Mouse (Mus musculus) frontal cortex, adult (tissue): ENCODE results near the gene Zfp335.

ENCODE experiments used
- ATAC-seq: cut with Nextera tagmentation; 2 replicates; pipeline ENCODE4 v1.9.2; 2017; ENCODE audit warnings: mild to moderate bottlenecking, moderate library complexity, mixed read lengths; ENCODE audit not compliant: low TSS enrichment

The Zfp335 gene

DNA sequence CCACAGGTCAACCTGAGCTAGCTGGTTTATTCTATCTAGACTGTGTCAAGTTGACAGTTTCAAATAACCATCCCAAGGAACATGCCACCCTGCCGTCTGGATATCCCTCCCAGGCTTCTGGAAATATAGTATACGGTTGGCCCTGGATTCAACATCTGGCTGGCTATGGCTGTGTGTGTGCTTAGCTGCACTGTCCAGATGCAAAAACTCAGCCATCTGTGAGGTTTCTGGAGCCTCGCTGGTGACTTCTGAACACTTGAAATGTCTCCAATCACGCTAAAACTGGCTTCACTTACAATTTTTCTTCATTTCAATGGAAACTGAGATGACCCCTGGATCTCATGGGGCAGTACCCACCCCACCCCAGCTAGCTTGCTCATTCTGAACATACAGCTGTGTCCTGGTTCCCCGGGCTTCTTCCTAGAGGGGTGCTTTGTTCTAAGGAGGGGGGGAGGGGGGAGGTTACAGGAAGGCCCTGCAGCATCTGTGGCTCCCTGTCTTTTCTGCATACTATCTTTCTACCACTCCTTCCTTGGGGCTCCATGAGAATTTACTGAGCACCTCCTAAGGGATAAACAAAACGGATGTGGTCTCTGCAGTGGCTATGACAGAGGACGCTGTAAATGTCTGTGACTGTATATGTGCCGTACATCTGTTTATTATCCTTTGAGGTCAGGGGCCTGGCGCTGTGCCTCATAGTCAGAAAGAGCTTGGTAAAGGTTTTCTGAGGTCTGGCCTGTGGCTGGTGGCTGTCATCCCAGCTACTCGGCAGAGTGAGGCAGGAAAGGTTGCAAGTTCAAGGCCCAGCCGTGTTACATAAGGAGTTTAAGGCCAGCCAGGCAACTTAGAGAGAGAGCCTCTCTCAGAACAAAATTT, 19.4 kb upstream of the Zfp335 start:
- no peak for ATAC-seq

DNA sequence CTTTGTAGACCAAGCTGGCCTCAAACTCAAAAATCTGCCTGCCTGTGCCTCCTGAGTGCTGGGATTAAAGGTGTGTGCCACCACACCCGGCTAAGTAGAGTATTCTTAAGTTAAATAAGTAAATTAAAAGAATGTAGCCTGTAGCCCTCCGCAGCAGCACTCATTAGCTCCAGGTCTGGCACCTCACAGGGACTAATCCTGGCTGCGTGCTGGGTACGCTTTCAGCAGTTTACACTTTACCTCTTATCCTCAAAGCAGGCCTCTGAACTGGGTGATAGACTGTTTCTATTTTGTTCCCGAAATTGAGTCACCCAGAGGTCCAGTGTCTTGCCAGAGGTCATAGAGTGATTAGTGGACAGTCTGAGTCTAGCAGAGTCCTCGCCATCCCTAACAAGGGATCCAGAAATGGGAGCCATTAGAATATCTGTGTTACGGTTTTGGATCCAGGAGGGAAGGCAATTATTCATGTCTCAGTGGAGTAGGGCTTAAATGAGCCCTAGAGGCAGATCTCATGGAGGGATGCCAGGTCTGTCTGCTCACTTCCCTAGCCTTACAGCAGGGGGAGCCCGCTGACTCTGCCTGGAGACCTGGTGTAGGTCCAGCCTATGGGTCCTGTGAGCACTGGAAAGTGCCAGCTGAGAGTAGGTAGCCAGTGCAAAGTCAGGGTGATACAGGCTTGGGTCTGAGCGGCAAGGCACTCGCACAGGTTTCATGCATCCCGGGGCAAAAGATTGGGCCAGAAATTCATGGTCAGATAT, 12.7 kb upstream of the Zfp335 start:
- peak; percentile 84 for ATAC-seq

DNA sequence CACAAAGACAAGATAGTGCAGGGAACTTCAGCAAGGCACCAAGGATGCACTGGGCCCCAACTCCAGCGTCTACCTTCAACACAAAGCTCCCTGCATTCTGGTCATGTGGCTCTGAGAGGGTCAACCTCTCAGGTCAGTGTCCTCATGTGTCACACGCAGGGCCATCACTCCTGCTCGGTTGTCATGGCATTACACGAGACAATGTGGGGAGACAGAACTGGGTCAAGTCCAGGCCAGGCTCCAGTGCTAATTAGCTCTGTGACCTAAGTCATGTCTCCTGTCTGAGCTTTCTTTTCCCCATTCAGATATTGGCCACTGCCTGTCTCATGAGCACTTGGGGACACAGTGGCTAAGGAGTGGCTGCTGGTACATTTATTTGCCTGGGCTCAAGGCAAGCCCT, 11.7 kb upstream of the Zfp335 start:
- ATAC-seq = no peak

DNA sequence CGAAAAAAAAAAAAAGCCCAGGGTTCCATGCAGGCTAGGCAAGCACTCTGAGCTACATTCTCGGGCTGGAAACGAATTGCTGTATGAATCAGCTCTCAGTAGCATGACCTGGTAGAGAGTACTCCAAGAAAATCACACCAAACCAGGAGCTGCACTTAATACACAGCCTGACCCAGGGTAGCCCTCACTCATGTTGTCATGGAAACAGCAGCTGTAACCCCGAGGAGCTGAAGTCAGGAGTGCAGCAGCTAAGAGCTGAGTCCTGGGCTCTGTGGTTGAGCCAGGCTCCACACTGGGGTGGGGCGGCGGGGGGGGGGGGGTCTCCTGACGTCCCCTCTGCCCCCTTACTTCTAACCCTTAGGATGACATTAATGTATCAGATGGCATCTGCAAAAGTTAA, 10.4 kb upstream of the Zfp335 start:
- ATAC-seq = no peak

DNA sequence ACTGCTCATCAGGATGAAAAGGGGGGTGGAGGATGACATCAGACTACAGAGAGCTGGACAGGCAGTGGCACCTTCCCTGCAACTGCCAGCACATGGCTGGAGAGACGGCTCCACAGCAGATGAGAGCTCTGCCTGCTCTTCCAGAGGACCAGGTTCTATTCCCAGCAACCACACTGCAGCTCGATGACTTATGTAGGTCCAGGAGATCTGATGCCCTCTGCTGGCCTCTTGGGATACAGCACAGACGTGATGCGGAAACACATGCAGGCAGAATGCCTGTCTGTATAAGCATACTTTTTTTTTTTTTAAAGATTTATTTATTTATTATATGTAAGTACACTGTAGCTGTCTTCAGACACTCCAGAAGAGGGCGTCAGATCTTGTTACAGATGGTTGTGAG, 6.8 kb upstream of the Zfp335 start:
- no peak for ATAC-seq

DNA sequence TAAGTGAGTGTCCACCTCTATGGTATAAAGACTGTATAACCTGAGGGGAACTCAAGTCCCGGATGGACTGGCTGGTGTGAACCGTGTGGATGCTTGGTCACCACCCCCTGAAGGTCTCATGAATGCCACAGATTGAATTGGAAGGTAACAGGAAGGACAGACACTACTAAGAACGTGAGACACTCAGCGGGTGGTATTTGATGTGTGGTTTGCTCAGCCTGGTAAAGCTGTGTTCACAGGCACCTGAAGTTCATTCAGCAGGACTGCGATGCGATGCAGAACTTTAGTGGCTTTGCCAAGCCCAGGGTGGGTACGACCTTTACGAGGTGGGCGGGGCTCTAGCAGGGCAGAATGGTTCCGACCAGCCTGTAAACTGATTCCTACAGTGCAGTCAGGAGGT, 5.8 kb upstream of the Zfp335 start:
- ATAC-seq = no peak

DNA sequence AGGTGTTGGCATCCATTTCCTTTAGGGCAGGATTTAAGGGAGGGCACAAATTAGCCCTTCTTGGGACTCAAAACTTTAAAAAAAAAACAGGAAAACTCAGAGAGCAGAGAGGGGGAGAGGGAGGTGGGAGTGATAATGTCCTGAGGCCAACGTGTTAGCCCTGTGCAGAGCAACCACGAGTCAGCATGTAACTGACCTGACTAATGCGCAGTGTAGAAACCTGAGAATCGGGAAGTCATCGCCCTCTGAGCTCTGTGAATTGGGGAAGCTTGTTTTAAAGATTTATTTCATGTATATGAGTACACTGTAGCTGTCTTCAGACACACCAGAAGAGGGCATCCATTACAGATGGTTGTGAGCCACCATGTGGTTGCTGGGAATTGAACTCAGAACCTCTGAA, 5.3 kb upstream of the Zfp335 start:
- no peak for ATAC-seq

DNA sequence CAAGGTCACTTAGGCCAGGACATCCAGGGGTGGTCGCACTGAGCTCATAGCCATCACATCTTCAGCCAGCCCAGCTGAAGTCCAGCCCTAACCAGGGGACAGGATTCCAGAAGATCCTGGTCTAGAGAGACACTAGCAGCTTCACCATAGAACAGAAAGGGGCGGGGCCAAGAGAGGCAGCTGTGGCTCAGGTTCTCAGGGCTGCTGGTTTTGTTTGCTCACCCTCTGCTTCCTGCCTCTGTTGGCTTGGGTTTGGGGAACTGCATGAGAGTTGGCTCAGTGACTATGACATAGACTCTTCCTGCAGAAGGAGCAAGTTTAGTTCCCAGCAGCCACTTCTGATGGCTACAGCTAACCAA, 1.9 kb upstream of the Zfp335 start:
- no peak for ATAC-seq

DNA sequence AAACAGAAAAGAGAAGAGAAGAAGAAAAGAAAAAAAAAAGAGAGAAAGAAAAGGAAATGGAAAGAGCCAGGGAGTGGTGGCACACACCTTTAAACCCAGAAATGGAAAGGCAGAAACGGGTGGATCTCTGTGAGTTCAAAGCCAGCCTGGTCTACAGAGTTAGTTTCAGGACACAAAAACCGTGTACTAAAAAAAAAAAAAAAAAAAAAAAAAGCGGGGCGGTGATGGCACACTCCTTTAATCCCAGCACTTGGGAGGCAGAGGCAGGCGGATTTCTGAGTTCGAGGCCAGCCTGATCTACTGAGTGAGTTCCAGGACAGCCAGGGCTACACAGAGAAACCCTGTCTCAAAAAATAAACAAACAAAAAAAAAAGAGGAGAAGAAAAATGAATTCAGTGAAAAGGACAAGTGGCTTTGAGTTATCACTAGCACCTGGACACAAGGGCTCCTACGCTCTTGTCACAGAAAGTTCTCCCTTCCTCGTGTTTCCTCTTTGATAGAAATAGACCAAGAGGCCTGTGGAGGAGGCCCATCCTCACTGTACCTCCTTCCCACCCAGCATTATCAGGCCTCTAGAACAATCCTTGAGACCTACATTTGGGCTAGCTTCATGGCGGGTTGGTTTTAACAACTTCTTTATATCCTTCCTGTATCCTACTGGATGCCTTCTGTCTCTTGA, 1.3 kb upstream of the Zfp335 start:
- no peak for ATAC-seq

DNA sequence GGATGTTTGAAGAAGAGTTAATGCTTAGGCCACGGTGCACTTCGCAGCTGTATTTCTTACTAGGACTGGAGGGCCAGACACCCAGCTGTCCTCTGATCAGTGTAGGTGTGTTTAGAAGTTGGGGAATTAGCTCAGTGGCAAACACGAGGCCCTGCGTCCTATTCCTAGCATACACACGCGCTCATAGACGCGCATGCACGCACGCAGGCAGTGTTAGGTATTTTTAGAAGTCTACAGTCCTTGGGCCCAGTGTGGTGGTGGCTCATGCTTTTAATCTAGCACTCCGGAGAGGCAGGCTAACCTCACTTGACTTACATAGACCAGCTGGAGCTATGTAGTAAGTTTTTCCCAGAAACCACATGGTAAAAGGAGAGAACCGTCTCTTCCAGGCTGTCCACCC, 594 bp upstream of the Zfp335 start:
- ATAC-seq = peak; percentile 56

DNA sequence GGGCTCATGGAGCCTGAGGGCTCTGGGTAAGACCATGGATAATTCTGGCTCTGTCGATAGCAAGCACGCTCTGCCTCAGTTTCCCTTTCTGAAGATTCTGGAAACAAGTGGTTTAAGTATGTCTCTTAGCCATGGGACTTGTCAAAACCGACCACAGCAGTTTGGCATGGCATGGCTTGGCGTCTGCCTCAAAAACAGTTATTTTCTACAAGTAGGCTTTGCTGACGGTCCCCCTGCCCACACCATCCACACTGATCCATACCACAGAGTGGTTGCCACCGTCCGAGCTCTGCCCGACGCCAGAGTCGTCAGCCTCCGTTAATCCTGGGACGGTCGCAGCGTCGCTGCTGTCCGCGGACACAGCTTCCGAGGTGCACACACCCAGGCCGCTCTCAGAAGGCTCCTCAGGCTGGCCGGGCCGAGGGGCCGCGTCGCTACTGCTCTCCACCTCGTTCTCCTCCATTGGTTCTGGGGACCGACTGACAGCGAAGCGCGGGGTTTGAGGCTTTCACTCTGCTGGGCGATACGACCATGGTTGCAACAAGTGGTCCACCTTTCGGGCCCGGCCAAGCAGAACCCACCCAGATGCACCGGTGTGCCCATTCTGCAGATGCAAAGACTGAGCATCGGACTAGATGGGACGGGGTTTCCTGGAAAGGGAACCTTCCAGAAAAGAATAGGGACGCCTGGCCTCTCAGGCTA, 1.0 kb downstream of the Zfp335 start:
- 0 out of 2 replicates have a peak, but pooled peaks have one; percentile 4 for ATAC-seq

DNA sequence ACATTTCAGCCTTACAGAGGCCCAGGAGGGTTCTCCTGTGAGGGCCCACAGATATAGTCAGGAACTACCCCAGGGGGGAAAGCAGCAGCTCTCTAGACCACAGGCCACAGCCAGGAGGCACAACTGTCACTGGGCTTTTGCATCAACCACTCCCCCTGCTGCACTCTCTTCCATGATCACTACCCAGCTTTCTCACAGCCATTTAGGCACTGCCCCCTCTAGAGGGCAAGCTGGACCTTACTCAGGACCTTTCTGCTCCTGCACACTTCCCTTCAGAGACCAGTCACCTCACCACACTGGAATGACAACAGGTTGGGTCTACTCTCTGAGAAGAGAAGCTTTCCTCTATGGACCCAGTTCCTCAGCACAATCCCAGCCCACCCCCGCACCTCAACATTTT, 2.0 kb downstream of the Zfp335 start:
- ATAC-seq = no peak

DNA sequence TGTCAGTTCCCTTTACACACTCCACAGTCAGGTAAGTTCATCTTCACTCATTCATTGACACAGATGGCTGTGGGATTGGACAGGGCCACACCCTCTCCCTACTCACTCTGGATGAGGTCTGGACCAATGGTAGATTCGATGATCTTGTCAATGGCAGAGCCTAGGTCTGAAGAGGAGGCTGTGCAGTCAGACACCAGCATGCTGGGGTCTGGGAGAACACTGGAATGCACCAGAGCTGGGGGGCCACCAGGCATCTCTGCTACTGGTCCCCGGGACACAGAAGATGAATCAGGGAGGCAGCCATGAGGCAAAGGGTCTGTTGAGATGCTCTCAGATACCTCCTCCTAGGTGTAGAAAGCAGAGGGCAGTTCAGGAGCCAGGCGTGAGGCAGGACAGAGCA, 2.5 kb downstream of the Zfp335 start:
- ATAC-seq = no peak

DNA sequence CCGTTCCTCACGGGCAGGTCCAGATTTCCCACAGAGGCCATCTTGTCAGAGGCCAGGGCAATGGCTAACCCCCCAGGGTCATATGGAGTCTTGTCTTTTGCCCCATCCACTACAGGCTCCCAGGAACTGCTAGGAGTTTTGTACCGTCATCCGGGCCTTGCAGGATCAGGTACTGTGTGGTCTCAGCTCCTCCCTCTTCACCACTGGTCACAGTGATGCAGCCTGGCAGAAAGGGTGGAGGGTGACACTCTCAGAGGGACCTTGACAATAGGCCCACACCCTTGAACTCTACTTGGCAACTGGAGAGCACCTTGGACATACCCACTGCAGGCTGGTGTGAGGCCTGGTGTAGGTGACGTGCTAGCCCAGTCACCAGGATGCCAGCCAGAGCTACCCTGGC, 3.5 kb downstream of the Zfp335 start:
- no peak for ATAC-seq

DNA sequence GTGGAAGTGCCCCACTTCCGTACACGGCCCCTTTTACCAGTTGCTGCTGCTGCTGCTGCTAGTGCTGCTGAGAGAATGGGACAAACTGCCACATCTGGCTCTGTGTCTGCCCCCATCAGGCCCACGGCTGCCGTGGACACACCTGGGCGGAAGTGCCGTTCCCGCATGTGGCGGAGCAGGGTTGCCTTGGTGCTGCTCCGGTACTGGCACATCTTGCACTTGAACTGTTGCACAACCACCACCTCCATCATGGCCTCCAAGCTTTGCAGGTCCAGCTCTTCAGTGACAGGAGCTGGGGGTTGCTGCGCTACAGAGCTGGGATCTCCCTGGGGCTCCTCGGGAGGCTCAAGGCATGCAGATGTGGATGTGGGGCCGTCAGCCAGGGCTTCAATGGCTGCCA, 4.0 kb downstream of the Zfp335 start:
- ATAC-seq = no peak

DNA sequence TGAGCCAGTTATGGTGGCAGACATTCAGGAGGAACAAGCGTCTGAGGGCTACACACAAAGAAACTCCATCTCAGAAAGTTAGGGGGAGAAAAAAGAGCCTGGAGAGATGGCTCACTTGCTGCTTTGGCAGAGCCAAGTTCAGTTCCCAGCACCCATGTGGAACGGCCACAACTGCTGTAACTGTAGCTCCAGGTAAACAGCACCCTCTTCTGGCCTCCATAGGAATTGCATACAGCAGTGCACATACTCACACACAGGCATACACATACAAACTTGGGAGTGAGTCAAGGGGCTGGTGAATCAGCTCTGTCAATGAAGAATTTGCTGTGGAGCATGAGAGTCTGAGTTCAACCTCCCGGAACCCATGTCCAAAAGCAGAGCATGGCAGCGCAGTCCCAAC, 5.5 kb downstream of the Zfp335 start:
- ATAC-seq = no peak

DNA sequence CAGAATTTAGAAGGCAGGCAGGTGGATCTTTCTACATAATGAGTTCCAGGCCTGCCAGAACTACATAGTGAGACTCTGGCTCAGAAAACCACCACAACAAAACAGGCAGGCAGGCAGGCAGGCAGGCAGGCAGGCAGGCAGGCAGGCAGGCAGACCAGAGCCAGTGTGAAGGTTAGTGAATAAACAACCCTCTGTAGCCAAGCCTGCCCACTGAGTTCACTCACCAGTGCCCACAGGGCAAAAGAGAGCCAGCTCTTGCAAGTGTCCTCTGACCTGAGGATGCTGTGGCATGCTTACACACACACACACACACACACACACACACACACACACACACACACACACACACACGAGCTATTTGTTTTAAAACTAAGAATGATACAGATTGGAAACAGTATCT, 8.1 kb downstream of the Zfp335 start:
- ATAC-seq = no peak

DNA sequence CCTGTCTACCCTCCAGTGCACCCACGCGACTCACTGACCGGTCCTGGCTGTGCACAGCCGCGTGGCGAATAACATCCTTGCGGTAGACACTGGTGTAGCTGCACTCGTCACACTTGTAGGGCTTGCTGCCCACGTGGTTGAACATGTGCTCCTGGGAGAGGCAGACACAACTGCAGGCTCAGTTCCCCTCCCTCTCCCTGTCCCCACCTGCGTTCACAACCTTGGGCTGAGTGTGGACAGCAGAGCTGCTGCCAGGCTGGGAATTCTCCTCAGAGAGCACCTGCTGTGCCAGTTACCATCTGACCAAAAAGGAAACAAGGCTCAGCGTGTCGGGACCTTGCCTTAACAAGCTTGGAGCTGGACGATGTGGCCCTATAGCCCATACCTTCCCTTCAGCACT, 10.2 kb downstream of the Zfp335 start:
- ATAC-seq = no peak

DNA sequence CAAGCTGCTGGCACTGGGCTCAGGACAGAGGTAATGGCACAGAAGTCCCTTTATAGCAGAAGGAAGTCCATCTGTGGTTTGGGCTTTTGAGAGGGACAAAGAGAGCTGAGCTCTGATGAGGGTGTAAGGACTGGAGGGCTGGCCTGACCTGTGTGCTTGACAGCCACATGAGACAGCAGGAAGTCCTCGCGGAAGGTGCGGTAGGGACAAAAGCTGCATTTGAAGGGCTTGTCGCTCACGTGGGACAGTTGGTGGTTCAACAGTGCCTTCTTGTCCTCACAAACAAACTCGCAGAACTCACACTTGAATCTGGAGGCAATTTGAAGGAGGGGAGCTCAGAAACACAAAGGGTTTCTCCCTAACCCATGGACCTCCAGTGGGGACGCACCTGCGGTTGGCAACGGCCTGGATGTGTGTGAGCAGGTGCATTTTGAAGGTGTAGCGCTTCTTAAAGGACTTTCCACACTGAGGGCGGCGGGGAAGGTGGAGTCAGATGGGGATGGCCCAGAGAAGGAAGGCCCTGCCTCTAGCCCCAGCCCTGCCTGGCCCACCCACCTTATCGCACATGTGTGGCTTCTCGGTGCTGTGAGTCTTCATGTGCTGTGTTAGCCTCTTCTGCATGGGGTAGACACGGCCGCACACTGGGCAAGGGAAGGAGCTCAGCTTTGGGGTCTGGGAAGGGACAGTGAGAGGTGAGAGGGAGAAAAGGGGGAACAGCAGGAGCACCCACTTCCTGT, 11.7 kb downstream of the Zfp335 start:
- ATAC-seq = no peak

DNA sequence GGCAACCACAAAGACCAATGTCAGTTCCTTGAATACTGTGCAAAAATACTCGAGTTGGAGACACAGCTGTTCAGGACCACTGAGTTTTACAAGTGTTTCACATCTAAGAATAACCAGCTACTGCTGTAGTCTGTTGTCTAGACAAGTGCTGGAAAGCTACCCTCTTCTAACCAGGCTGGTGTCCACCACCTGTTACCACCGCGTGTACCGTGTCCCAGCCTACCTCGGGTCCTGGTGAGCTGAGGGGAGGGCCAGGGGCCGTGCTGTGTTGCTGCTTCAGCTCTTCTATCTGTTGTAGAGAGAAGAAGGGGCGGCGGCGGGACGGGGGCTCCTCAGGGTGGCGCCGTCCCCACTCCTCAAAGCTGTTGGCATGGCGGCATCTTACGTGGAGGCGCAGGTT, 12.5 kb downstream of the Zfp335 start:
- ATAC-seq = no peak

DNA sequence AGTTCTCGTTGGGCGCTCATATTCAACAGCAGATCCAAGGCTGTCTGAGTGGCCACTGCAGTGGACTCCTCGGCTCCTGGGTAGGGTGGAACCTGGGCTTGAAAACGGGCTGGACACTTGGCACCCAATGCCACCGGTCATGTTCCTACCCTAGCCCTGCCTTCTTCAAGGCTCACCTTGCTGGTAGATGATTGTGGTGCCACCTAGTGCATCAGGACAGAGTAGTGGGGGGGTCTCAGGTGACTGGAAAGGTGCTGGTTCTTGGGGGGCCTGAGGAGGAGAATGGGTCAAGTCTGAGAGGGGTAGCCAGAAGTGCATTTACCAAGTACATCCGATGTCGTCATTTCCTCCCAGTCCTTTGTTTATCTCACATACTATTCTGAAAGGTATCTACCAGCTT, 13.5 kb downstream of the Zfp335 start:
- no peak for ATAC-seq

DNA sequence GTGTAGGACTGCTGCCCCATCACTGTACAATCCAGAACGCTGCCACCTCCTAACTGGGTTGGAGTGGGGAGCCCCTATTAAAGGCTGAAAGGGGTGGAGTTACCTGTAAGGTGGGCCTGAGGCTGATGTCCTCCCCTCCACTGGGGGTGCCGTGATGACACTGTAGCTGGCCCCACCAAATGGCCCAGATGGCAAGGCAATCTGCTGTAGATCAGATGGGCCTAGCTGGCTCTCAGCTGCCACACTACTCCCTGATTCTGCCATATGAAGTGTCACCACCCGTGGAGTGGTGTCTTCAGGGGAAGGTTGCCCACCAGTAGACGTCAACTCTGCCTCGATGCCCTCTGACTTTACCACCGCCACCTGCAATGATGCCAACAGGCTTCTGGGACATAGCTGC, 15.7 kb downstream of the Zfp335 start:
- no peak for ATAC-seq
